Mouse (Mus musculus) thymus, adult 2 months (tissue): Measurements from ENCODE around the gene Ptgis. TPM values are rescaled to one million over a fixed set of nuclear protein-coding genes. Genes with fewer than 3 reads are reported as not detected.

Source experiments
- DNase-seq: peaks from one replicate; pipeline ENCODE4 v3.0.0; 2021
- H3K27ac ChIP-seq: fragments of 200-500 bp; 2 replicates; pipeline ENCODE4 v1.5.1; 2012; ENCODE audit warnings: low read length, control low read depth; ENCODE audit not compliant: control insufficient read depth, insufficient read depth
- H3K27me3 ChIP-seq: fragments of 200-500 bp; 2 replicates; pipeline ENCODE4 v1.6.1; 2012; ENCODE audit warnings: mild to moderate bottlenecking, low read length, moderate library complexity, mixed read lengths; ENCODE audit not compliant: control insufficient read depth, insufficient read depth
- H3K36me3 ChIP-seq: fragments of 200-500 bp; 2 replicates; pipeline ENCODE4 v1.6.1; 2012; ENCODE audit warnings: mild to moderate bottlenecking, low read length, moderate library complexity; ENCODE audit not compliant: control insufficient read depth, insufficient read depth
- H3K4me1 ChIP-seq: fragments of 200-500 bp; replicated peaks from 2 replicates; pipeline ENCODE4 v1.6.1; 2012; ENCODE audit warnings: low read length; ENCODE audit not compliant: control insufficient read depth, insufficient read depth
- H3K4me3 ChIP-seq: fragments of 200-500 bp; 2 replicates; pipeline ENCODE4 v1.5.1; 2012; ENCODE audit warnings: mild to moderate bottlenecking, low read length, control low read depth, moderate library complexity; ENCODE audit not compliant: control insufficient read depth, insufficient read depth
- CTCF ChIP-seq: fragments of 200-500 bp; IDR thresholded peaks from 2 replicates; pipeline ENCODE4 v1.5.1; 2012; ENCODE audit warnings: mild to moderate bottlenecking, control low read depth, low read length, moderate library complexity, borderline replicate concordance; ENCODE audit not compliant: control insufficient read depth, poor library complexity, insufficient read depth; ENCODE audit errors: extremely low read depth
- POLR2A ChIP-seq: fragments of 200-500 bp; IDR thresholded peaks from 2 replicates; pipeline ENCODE4 v1.6.1; 2012; ENCODE audit warnings: mild to moderate bottlenecking, low read length, control low read depth, moderate library complexity; ENCODE audit not compliant: control insufficient read depth, poor library complexity, insufficient read depth; ENCODE audit errors: extremely low read depth
- WGBS: fragments of 180-500 bp; shearing (Covaris S2); methylation state at CpG from one replicate; pipeline ENCODE4 v1.1.7; 2018; 5-methylcytosine and 5-hydroxymethylcytosine counted together
- polyA plus RNA-seq: library from polyadenylated mRNA; depleted of rRNA; stranded (reverse); fragments of >200 nt; gene quantifications from 2 replicates; pipeline ENCODE4 v1.2.3, GENCODE M21; 2012

The Ptgis gene
- polyA plus RNA-seq, 1 experiment, result 9.9 TPM

DNA sequence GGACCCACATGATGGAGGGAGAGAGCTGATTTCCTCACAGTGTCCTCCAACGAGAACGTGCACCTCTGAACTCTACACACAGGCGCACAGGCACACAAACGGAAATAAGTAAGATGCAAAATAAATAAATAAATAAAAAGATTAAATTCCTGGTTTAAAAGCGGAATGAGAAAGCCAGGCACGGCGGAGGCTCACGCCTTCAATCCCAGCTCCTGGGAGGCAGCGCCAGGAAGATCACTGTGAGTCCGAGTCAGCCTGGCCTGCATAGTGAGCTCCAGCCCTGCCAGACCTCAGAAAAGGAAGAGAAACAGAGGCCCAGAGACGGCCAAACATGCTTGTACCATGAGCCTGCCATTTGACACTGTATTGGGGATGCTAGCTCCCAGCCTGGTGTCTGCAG is 23.5 kb upstream of the Ptgis start:
- TF ChIP-seq CTCF (no peak), POLR2A (no peak)
- H3K36me3 ChIP-seq, result no peaks in the 10 kb centered on the region
- H3K27me3 ChIP-seq, result no peaks in the 10 kb centered on the region
- 96% methylated on average over 11 of the region's 11 CpGs for WGBS
- no peak overlapping the region for H3K4me3 ChIP-seq
- no peaks in the 10 kb centered on the region for H3K4me1 ChIP-seq
- no peak for DNase-seq
- H3K27ac ChIP-seq, result no peak overlapping the region

DNA sequence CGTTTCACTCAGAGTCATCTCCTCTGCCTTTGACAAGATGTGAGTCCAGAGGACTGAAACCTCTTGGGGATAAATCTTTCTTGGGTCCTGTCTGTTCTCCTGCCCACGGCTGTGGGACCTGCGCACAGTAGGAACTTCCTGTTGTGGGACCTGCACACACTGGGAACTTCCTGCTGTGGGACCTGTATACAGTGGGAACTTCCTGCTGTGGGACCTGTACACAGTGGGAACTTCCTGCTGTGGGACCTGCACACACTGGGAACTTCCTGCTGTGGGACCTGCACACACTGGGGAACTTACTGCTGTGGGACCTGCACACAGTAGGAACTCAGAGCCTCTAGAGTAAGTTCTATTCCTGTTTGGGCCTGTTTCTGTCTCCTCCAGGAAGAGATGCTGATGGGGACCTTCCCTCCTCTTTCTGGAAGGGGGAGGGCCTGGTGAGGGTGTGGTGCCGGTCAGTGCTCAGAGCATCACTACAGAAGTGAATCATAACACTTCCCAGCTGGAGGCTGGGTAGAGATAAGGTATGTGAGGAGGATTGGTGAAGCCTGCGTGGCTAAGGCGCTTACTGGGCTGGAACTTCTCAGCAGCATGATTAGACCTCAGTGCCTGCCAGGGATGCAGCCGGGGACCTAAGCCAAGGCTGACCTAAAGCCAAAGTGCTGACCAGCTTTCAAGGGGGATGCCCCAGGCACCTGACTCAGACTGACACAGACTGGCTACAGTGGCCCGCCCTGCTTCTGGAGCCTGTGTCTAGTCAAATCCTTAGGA is 22.8 kb upstream of the Ptgis start:
- no peaks in the 10 kb centered on the region for H3K27me3 ChIP-seq
- DNase-seq, result no peak
- no peak overlapping the region for H3K27ac ChIP-seq
- H3K36me3 ChIP-seq, result no peaks in the 10 kb centered on the region
- no peaks in the 10 kb centered on the region for H3K4me1 ChIP-seq
- WGBS, result 91% methylated on average over 8 of the region's 8 CpGs
- H3K4me3 ChIP-seq, result no peak overlapping the region
- TF ChIP-seq POLR2A (no peak), CTCF (no peak)

DNA sequence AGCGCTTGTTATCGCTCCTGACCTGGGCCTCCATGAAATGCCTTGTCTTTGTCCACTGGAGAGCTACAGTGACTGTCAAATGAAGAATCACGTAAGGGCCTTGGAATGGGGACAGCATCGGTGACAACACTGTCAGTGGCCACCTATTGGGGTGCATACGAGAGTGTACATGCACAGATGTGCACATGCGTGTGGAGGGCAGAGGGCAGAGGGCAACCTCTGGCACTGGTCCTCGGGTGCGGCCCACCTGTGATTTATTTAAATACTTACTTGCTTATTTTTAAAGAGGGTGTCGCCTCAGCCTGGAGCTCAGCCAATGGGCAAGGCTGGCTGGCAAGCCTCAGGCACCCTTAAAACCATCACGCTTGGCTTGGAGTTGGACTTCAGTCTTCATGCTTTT is 22.0 kb upstream of the Ptgis start:
- WGBS, result 96% methylated on average over 10 of the region's 10 CpGs
- no peak overlapping the region for H3K4me3 ChIP-seq
- H3K27me3 ChIP-seq, result no peaks in the 10 kb centered on the region
- no peak overlapping the region for H3K27ac ChIP-seq
- no peak for DNase-seq
- H3K4me1 ChIP-seq, result no peaks in the 10 kb centered on the region
- TF ChIP-seq POLR2A (no peak), CTCF (no peak)
- H3K36me3 ChIP-seq, result no peaks in the 10 kb centered on the region

DNA sequence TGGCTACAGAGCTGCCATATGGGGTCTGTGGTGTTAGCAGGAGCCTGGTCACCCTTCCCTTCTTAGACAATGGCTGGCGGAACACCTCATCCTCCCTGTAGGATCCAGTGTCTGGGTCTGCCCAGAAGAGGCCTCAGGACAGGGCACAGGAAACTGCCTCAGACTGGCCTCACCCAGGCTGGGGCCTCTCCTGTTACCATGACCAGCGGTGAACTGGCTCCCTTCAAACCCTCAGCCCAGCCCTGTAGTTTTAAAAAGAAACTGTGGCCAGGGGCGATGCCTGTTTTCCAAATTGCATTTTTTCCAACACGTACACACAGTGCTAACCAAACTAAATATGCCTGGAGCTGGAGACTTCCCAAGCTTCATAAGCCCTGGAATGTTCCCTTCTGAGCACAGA is 20.7 kb upstream of the Ptgis start:
- Histone ChIP-seq H3K4me3 (no peak overlapping the region), H3K36me3 (no peaks in the 10 kb centered on the region), H3K4me1 (no peaks in the 10 kb centered on the region), H3K27ac (no peak overlapping the region), H3K27me3 (no peaks in the 10 kb centered on the region)
- TF ChIP-seq CTCF (no peak), POLR2A (no peak)
- DNase-seq, result no peak
- WGBS, result 93% methylated on average over 4 of the region's 4 CpGs

DNA sequence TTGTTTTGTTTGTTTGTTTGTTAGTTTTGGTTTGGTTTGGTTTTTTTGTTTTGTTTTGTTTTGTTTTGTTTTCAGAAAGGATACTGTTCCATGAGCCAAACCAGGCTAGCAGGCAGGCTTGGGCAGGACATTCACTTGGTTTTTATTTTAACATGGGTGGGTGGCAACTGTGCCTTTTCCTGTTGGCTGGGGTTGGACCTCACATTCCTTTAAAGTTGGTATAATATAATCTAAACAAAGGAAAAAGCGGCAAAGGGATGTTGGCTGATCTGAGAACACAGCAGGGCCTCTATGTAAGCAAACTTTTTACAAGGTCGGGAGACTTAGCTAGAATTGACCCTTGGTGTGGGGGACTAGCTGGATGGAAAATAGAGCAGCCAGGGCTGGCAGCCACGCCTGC is 17.4 kb upstream of the Ptgis start:
- DNase-seq, result no peak
- no peak overlapping the region for H3K27ac ChIP-seq
- TF ChIP-seq POLR2A (no peak), CTCF (no peak)
- 93% methylated on average over 3 of the region's 3 CpGs for WGBS
- no peaks in the 10 kb centered on the region for H3K27me3 ChIP-seq
- no peaks in the 10 kb centered on the region for H3K4me1 ChIP-seq
- H3K4me3 ChIP-seq, result no peak overlapping the region
- no peaks in the 10 kb centered on the region for H3K36me3 ChIP-seq

DNA sequence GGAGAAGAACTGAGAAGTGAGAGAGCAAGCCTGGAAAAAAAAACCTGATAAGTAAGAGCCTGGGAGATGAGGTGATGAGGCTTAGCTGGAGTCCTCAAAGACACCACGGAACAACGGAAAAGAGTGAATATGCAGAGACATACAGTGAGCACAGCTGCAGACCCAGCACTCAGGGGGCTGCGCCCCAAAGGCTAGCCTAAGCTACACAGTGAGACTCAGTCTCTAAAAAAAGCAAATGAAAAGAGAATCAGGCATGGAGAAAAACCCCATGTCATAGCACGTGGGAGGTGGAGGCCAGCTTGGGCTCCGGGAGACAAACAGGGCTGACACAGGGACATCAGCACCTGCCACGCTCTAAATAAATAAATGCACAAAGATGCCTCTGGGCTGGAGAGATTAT is 14.4 kb upstream of the Ptgis start:
- H3K27ac ChIP-seq, result no peak overlapping the region
- TF ChIP-seq CTCF, result no peak
- TF ChIP-seq POLR2A, result no peak
- H3K4me3 ChIP-seq, result no peak overlapping the region
- H3K4me1 ChIP-seq, result peaks cover 6% of the 10 kb centered on the region; the same call in 1 of the 2 replicates
- DNase-seq, result no peak
- H3K36me3 ChIP-seq, result no peaks in the 10 kb centered on the region
- 93% methylated on average over 6 of the region's 6 CpGs for WGBS
- no peaks in the 10 kb centered on the region for H3K27me3 ChIP-seq

DNA sequence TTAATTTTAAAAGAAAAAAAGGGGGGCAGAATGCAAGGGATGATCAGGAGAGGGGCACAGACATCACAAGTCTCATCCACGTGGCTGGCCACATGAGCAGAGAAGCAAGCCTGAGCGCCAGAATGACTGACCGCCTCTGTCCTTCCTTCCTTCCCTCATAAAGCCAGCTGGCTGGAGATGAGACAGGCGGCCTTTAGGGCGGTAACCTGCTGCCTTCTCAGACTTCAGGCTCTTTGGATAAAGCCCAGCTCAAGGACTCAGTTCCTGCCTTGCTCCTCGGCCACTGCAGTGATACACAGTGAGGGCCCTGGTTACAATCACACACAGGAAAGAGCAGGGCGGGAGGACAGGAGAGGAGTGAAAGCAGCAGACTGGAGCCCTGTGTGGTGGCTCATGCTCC is 13.8 kb upstream of the Ptgis start:
- Histone ChIP-seq H3K27me3 (no peaks in the 10 kb centered on the region), H3K4me1 (peaks cover 6% of the 10 kb centered on the region; the same call in 1 of the 2 replicates), H3K27ac (no peak overlapping the region), H3K4me3 (no peak overlapping the region), H3K36me3 (no peaks in the 10 kb centered on the region)
- 90% methylated on average over 7 of the region's 7 CpGs for WGBS
- DNase-seq, result no peak
- TF ChIP-seq POLR2A (no peak), CTCF (no peak)
